Mouse (Mus musculus) heart, postnatal 0 days (tissue): ENCODE results near the gene Rala. TPM values are rescaled to one million over a fixed set of nuclear protein-coding genes. Genes with fewer than 3 reads are reported as not detected.

Experiments used
- ATAC-seq: fragments of 200-750 bp; cut with Nextera tagmentation; 2 replicates; pipeline ENCODE4 v1.8.0; 2017; ENCODE audit warnings: low read depth, moderate number of reproducible peaks, moderate library complexity; ENCODE audit not compliant: insufficient read depth
- DNase-seq: peaks from one replicate; pipeline ENCODE4 v3.0.0-alpha.2; 2016; ENCODE audit warnings: low spot score
- H3K27ac ChIP-seq: fragments of 300-500 bp; sonication (generic); 2 replicates; pipeline ENCODE4 v1.5.1; 2014; ENCODE audit warnings: low read depth, mild to moderate bottlenecking
- H3K27me3 ChIP-seq: fragments of 300-500 bp; sonication (generic); 2 replicates; pipeline ENCODE4 v1.6.1; 2014; ENCODE audit warnings: low read length, mixed read lengths; ENCODE audit not compliant: control insufficient read depth, insufficient read depth
- H3K36me3 ChIP-seq: fragments of 300-500 bp; sonication (generic); replicated peaks from 2 replicates; pipeline ENCODE4 v1.6.1; 2014; ENCODE audit warnings: low read length, mixed read lengths; ENCODE audit not compliant: control insufficient read depth, insufficient read depth
- H3K4me1 ChIP-seq: fragments of 300-500 bp; sonication (generic); 2 replicates; pipeline ENCODE4 v1.6.1; 2014; ENCODE audit warnings: antibody characterized with exemption; ENCODE audit not compliant: control insufficient read depth, insufficient read depth
- H3K4me2 ChIP-seq: fragments of 300-500 bp; sonication (generic); 2 replicates; pipeline ENCODE4 v1.6.1; 2014; ENCODE audit warnings: low read depth, mild to moderate bottlenecking, low read length, moderate library complexity
- H3K4me3 ChIP-seq: fragments of 300-500 bp; sonication (generic); 2 replicates; pipeline ENCODE4 v1.5.1; 2014; ENCODE audit warnings: low read depth, low read length
- H3K9ac ChIP-seq: fragments of 300-500 bp; sonication (generic); replicated peaks from 2 replicates; pipeline ENCODE4 v1.6.1; 2014; ENCODE audit warnings: low read depth, low read length, mixed read lengths
- H3K9me3 ChIP-seq: fragments of 300-500 bp; sonication (generic); replicated peaks from 2 replicates; pipeline ENCODE4 v1.6.1; 2016; ENCODE audit warnings: low read length; ENCODE audit not compliant: control insufficient read depth
- CTCF ChIP-seq: IDR thresholded peaks from 2 replicates; pipeline ENCODE4 v1.5.1; 2016; ENCODE audit warnings: antibody characterized with exemption, control low read depth, low read depth
- EP300 ChIP-seq: IDR thresholded peaks from 2 replicates; pipeline ENCODE4 v1.6.1; 2016; ENCODE audit warnings: antibody characterized with exemption, low read depth
- WGBS: fragments of 180-500 bp; shearing (Covaris S2); extraction: QIAGEN DNeasy Blood & Tissue Kit; methylation state at CpG from one replicate; pipeline ENCODE4 v1.1.7; 2014; 5-methylcytosine and 5-hydroxymethylcytosine counted together
- polyA plus RNA-seq: library from polyadenylated mRNA; unstranded; fragments of >200 nt; fragmentation: Nextera tagmentation; extraction: Ambion mirVana; gene quantifications from 2 replicates; pipeline ENCODE4 v1.2.1, GENCODE M21; 2015
- total RNA-seq: library from RNA; depleted of rRNA; stranded (reverse); fragments of >200 nt; gene quantifications from 2 replicates; pipeline ENCODE4 v1.2.3, GENCODE M21; 2014; ENCODE audit warnings: low replicate concordance

Rala gene
- total and polyA plus RNA-seq, 2 experiments from 2014 or later: 19.0 to 77.1 TPM

GRCm38 (mm10) chr13:17879061-17879460 is 65.0 kb downstream of the Rala start:
- H3K4me3 ChIP-seq: no peak overlapping the region
- peaks cover 6% of the 10 kb centered on the region for H3K9me3 ChIP-seq
- no peak; the same call in 1 of the 2 replicates for ATAC-seq
- no peak overlapping the region for H3K4me2 ChIP-seq
- DNase-seq: peak; percentile 23
- TF ChIP-seq EP300 (no peak), CTCF (no peak)
- H3K9ac ChIP-seq: no peak overlapping the region
- peaks cover 18% of the 10 kb centered on the region; the same call in 1 of the 2 replicates for H3K36me3 ChIP-seq
- H3K27me3 ChIP-seq: no peaks in the 10 kb centered on the region
- H3K4me1 ChIP-seq: no peaks in the 10 kb centered on the region
- no peak overlapping the region for H3K27ac ChIP-seq

- Histone ChIP-seq H3K9ac (no peak overlapping the region), H3K4me3 (no peak overlapping the region), H3K27me3 (no peaks in the 10 kb centered on the region), H3K4me2 (no peak overlapping the region), H3K9me3 (no peaks in the 10 kb centered on the region), H3K27ac (no peak overlapping the region), H3K36me3 (no peaks in the 10 kb centered on the region), H3K4me1 (no peaks in the 10 kb centered on the region)
- WGBS: 79% methylated on average over 2 of the region's 2 CpGs
- DNase-seq (no peak), ATAC-seq (no peak)
- TF ChIP-seq CTCF: no peak
- TF ChIP-seq EP300: no peak
These were observed 77.3 kb downstream of the Rala start for GRCm38 (mm10) chr13:17866741-17867140.

- H3K4me2 ChIP-seq: no peak overlapping the region
- DNase-seq (no peak), ATAC-seq (no peak)
- no peak for TF ChIP-seq EP300
- no peak for TF ChIP-seq CTCF
- no peak overlapping the region for H3K27ac ChIP-seq
- no peaks in the 10 kb centered on the region for H3K36me3 ChIP-seq
- H3K27me3 ChIP-seq: 0 out of 2 replicates have a peak, but pooled peaks cover 2% of the 10 kb centered on the region
- H3K4me3 ChIP-seq: no peak overlapping the region
- 82% methylated on average over 6 of the region's 6 CpGs for WGBS
- H3K4me1 ChIP-seq: peaks cover 3% of the 10 kb centered on the region; the same call in 1 of the 2 replicates
- no peak overlapping the region for H3K9ac ChIP-seq
- no peaks in the 10 kb centered on the region for H3K9me3 ChIP-seq
These were observed 83.5 kb downstream of the Rala start for GRCm38 (mm10) chr13:17860536-17860935.

- H3K4me3 ChIP-seq: no peak overlapping the region
- H3K9me3 ChIP-seq: no peaks in the 10 kb centered on the region
- H3K9ac ChIP-seq: no peak overlapping the region
- ATAC-seq (peak; percentile 17; the same call in 1 of the 2 replicates), DNase-seq (no peak)
- H3K27ac ChIP-seq: no peak overlapping the region
- peaks cover 11% of the 10 kb centered on the region; the same call in 1 of the 2 replicates for H3K4me1 ChIP-seq
- no peak overlapping the region for H3K4me2 ChIP-seq
- H3K36me3 ChIP-seq: no peaks in the 10 kb centered on the region
- WGBS: 53% methylated on average over 13 of the region's 13 CpGs
- TF ChIP-seq CTCF (no peak), EP300 (no peak)
- 0 out of 2 replicates have a peak, but pooled peaks cover 2% of the 10 kb centered on the region for H3K27me3 ChIP-seq
These were observed 84.5 kb downstream of the Rala start for GRCm38 (mm10) chr13:17859365-17860033.

- no peak for ATAC-seq
- WGBS: 81% methylated on average over 9 of the region's 9 CpGs
- no peak overlapping the region for H3K27ac ChIP-seq
- H3K27me3 ChIP-seq: 0 out of 2 replicates have a peak, but pooled peaks cover 2% of the 10 kb centered on the region
- no peak overlapping the region for H3K4me2 ChIP-seq
- TF ChIP-seq CTCF (no peak), EP300 (no peak)
- no peaks in the 10 kb centered on the region for H3K36me3 ChIP-seq
- H3K9me3 ChIP-seq: no peaks in the 10 kb centered on the region
- H3K9ac ChIP-seq: no peak overlapping the region
- DNase-seq: no peak
- H3K4me1 ChIP-seq: peaks cover 11% of the 10 kb centered on the region; the same call in 1 of the 2 replicates
- no peak overlapping the region for H3K4me3 ChIP-seq
These were observed 87.0 kb downstream of the Rala start for GRCm38 (mm10) chr13:17857046-17857445.
